Mouse (Mus musculus): ENCODE measurements around the gene Kcnq4. TPM values are rescaled to one million over a fixed set of nuclear protein-coding genes. Genes with fewer than 3 reads are reported as not detected.

Gene Kcnq4
- polyA plus RNA-seq, 1 experiment from 2014 or later: 1.6 TPM

- peak; percentile 90 for TF ChIP-seq CTCF (IDR thresholded peaks at IDR 0.05; ENCODE audit: low read depth)
- 0 out of 2 replicates have a peak, but pooled peaks have one; percentile 48 for ATAC-seq
- 0% methylated on average over 1 of the region's 1 CpGs for WGBS
Observed at GRCm38 (mm10) chr4:120755299-120755698, 6.9 kb upstream of the Kcnq4 start.

DNA sequence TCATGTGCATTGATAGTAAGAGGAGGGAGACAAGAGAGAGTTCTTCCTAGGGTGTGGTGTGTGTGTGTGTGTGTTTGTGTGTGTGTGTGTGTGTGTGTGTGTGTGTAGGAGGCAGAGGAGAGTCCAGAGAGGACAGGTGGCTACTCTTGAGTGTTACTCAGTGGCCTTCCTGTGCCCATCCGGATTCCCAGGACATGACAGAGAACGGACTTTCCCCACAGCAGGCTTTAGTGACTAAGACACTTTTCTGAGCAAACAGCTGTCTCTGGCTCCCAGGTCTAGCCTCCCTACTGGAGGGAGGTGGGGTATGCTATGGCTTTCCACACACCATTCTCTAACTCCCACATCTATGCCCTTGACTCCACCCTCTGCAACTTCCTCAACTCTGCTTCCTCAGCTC, 1.2 kb upstream of the Kcnq4 start:
- no peaks in the 10 kb centered on the region for H3K4me1 ChIP-seq (replicated peaks; ENCODE audit: control insufficient read depth, insufficient read depth, low read length)
- H3K27me3 ChIP-seq (replicated peaks; ENCODE audit: control insufficient read depth, insufficient read depth, low read length): peaks cover 52% of the 10 kb centered on the region
- no peak for TF ChIP-seq CTCF (IDR thresholded peaks at IDR 0.05; ENCODE audit: low read depth)
- no peak overlapping the region for H3K27ac ChIP-seq (ENCODE audit: low read depth, low read length)
- WGBS: 35% methylated on average over 2 of the region's 2 CpGs
- no peaks in the 10 kb centered on the region for H3K36me3 ChIP-seq (ENCODE audit: control insufficient read depth, insufficient read depth)
- no peak for ATAC-seq
- no peaks in the 10 kb centered on the region for H3K9me3 ChIP-seq (ENCODE audit: control insufficient read depth)
- H3K4me3 ChIP-seq (ENCODE audit: low read depth, low read length): no peak overlapping the region
- no peak overlapping the region for H3K4me2 ChIP-seq (replicated peaks; ENCODE audit: low read depth)
- no peak overlapping the region for H3K9ac ChIP-seq (ENCODE audit: low read depth, low read length)

More at GRCm38 (mm10) chr4:120755299-120755698, 6.9 kb upstream of the Kcnq4 start:
- Histone ChIP-seq H3K36me3 (ENCODE audit: control insufficient read depth, insufficient read depth) (peaks cover 31% of the 10 kb centered on the region), H3K9me3 (ENCODE audit: control insufficient read depth) (no peaks in the 10 kb centered on the region), H3K4me2 (replicated peaks; ENCODE audit: low read depth) (no peak overlapping the region), H3K4me1 (replicated peaks; ENCODE audit: control insufficient read depth, insufficient read depth, low read length) (no peaks in the 10 kb centered on the region), H3K27me3 (replicated peaks; ENCODE audit: control insufficient read depth, insufficient read depth, low read length) (peaks cover 4% of the 10 kb centered on the region; the same call in 1 of the 2 replicates), H3K4me3 (ENCODE audit: low read depth, low read length) (no peak overlapping the region), H3K27ac (ENCODE audit: low read depth, low read length) (no peak overlapping the region), H3K9ac (ENCODE audit: low read depth, low read length) (no peak overlapping the region)

GRCm38 (mm10) chr4:120747243-120747792, 1.1 kb downstream of the Kcnq4 start:
- Histone ChIP-seq H3K27ac (ENCODE audit: low read depth, low read length) (no peak overlapping the region), H3K9ac (ENCODE audit: low read depth, low read length) (peak overlapping the region; percentile 49; the same call in 1 of the 2 replicates), H3K9me3 (ENCODE audit: control insufficient read depth) (no peaks in the 10 kb centered on the region), H3K27me3 (replicated peaks; ENCODE audit: control insufficient read depth, insufficient read depth, low read length) (peaks cover 52% of the 10 kb centered on the region), H3K4me1 (replicated peaks; ENCODE audit: control insufficient read depth, insufficient read depth, low read length) (no peaks in the 10 kb centered on the region), H3K4me2 (replicated peaks; ENCODE audit: low read depth) (peak overlapping the region; percentile 100), H3K4me3 (ENCODE audit: low read depth, low read length) (peak overlapping the region; percentile 62), H3K36me3 (ENCODE audit: control insufficient read depth, insufficient read depth) (no peaks in the 10 kb centered on the region)
- WGBS: under 1% methylated on average over 50 of the region's 75 CpGs
- TF ChIP-seq CTCF (IDR thresholded peaks at IDR 0.05; ENCODE audit: low read depth): no peak
- ATAC-seq: peak; percentile 20; the same call in 1 of the 2 replicates

GRCm38 (mm10) chr4:120746552-120747150, 1.8 kb downstream of the Kcnq4 start:
- TF ChIP-seq CTCF (IDR thresholded peaks at IDR 0.05; ENCODE audit: low read depth): no peak
- Histone ChIP-seq H3K27ac (ENCODE audit: low read depth, low read length) (no peak overlapping the region), H3K9ac (ENCODE audit: low read depth, low read length) (peak overlapping the region; percentile 49; the same call in 1 of the 2 replicates), H3K4me1 (replicated peaks; ENCODE audit: control insufficient read depth, insufficient read depth, low read length) (no peaks in the 10 kb centered on the region), H3K36me3 (ENCODE audit: control insufficient read depth, insufficient read depth) (no peaks in the 10 kb centered on the region), H3K4me2 (replicated peaks; ENCODE audit: low read depth) (peak overlapping the region; percentile 100), H3K27me3 (replicated peaks; ENCODE audit: control insufficient read depth, insufficient read depth, low read length) (peaks cover 52% of the 10 kb centered on the region), H3K4me3 (ENCODE audit: low read depth, low read length) (peak overlapping the region; percentile 62), H3K9me3 (ENCODE audit: control insufficient read depth) (no peaks in the 10 kb centered on the region)
- WGBS: 6% methylated on average over 46 of the region's 53 CpGs
- 0 out of 2 replicates have a peak, but pooled peaks have one; percentile 5 for ATAC-seq

- Histone ChIP-seq H3K4me1 (replicated peaks; ENCODE audit: control insufficient read depth, insufficient read depth, low read length) (no peaks in the 10 kb centered on the region), H3K27ac (ENCODE audit: low read depth, low read length) (no peak overlapping the region), H3K36me3 (ENCODE audit: control insufficient read depth, insufficient read depth) (no peaks in the 10 kb centered on the region), H3K9me3 (ENCODE audit: control insufficient read depth) (no peaks in the 10 kb centered on the region), H3K9ac (ENCODE audit: low read depth, low read length) (no peak overlapping the region), H3K4me2 (replicated peaks; ENCODE audit: low read depth) (peak overlapping the region; percentile 100), H3K4me3 (ENCODE audit: low read depth, low read length) (peak overlapping the region; percentile 62), H3K27me3 (replicated peaks; ENCODE audit: control insufficient read depth, insufficient read depth, low read length) (peaks cover 52% of the 10 kb centered on the region)
- ATAC-seq: no peak
- no peak for TF ChIP-seq CTCF (IDR thresholded peaks at IDR 0.05; ENCODE audit: low read depth)
- WGBS: 57% methylated on average over 10 of the region's 10 CpGs
Observed at GRCm38 (mm10) chr4:120745731-120746551, 2.5 kb downstream of the Kcnq4 start.

GRCm38 (mm10) chr4:120743636-120744035, 4.8 kb downstream of the Kcnq4 start:
- TF ChIP-seq CTCF (IDR thresholded peaks at IDR 0.05; ENCODE audit: low read depth): no peak
- H3K9ac ChIP-seq (ENCODE audit: low read depth, low read length): no peak overlapping the region
- no peaks in the 10 kb centered on the region for H3K4me1 ChIP-seq (replicated peaks; ENCODE audit: control insufficient read depth, insufficient read depth, low read length)
- H3K4me2 ChIP-seq (replicated peaks; ENCODE audit: low read depth): no peak overlapping the region; the same call in 1 of the 2 replicates
- H3K36me3 ChIP-seq (ENCODE audit: control insufficient read depth, insufficient read depth): no peaks in the 10 kb centered on the region
- no peak overlapping the region for H3K27ac ChIP-seq (ENCODE audit: low read depth, low read length)
- no peak overlapping the region for H3K4me3 ChIP-seq (ENCODE audit: low read depth, low read length)
- peaks cover 40% of the 10 kb centered on the region for H3K27me3 ChIP-seq (replicated peaks; ENCODE audit: control insufficient read depth, insufficient read depth, low read length)
- no peaks in the 10 kb centered on the region for H3K9me3 ChIP-seq (ENCODE audit: control insufficient read depth)
- no peak for ATAC-seq
- WGBS: 62% methylated on average over 3 of the region's 3 CpGs
